Mouse (Mus musculus) G1E (cell line): ENCODE data around the gene Mocs1. TPM values are rescaled to one million over a fixed set of nuclear protein-coding genes. Genes with fewer than 3 reads are reported as not detected.

Experiments used
- ATAC-seq: 2 replicates; pipeline ENCODE4 v1.8.0; 2016; ENCODE audit warnings: mild to moderate bottlenecking; ENCODE audit not compliant: insufficient number of reproducible peaks, poor library complexity, low FRiP score, severe bottlenecking; ENCODE audit errors: extremely low read depth
- DNase-seq: peaks from one replicate; pipeline ENCODE4 v3.0.0; 2012; ENCODE audit warnings: low spot score
- H3K27me3 ChIP-seq: 2 replicates; pipeline ENCODE4 v1.6.1; 2012; ENCODE audit warnings: mild to moderate bottlenecking, low read length, inconsistent platforms; ENCODE audit not compliant: insufficient read depth
- H3K36me3 ChIP-seq: replicated peaks from 2 replicates; pipeline ENCODE3; 2012; ENCODE audit warnings: mild to moderate bottlenecking, inconsistent platforms
- H3K4me1 ChIP-seq: 2 replicates; pipeline ENCODE4 v1.6.1; 2012; ENCODE audit warnings: low read depth, low read length, inconsistent platforms, mixed read lengths; ENCODE audit not compliant: insufficient read depth
- H3K4me3 ChIP-seq: 2 replicates; pipeline ENCODE4 v1.5.1; 2012; ENCODE audit warnings: low read depth, mild to moderate bottlenecking, inconsistent platforms, low read length, moderate library complexity, mixed read lengths
- H3K9me3 ChIP-seq: replicated peaks from 2 replicates; pipeline ENCODE4 v1.6.1; 2012; ENCODE audit warnings: inconsistent platforms
- CTCF ChIP-seq: IDR thresholded peaks from 2 replicates; pipeline ENCODE4 v1.5.1; 2012; ENCODE audit warnings: low read depth, low read length, inconsistent platforms, mixed read lengths
- GATA1 ChIP-seq: IDR thresholded peaks from 2 replicates; pipeline ENCODE4 v1.6.1; 2012; ENCODE audit warnings: borderline replicate concordance, low read length, inconsistent platforms, mixed read lengths
- GATA2 ChIP-seq: IDR thresholded peaks from 2 replicates; pipeline ENCODE4 v1.6.1; 2012; ENCODE audit warnings: low read depth, low read length, inconsistent platforms, borderline replicate concordance
- POLR2AphosphoS5 ChIP-seq: IDR thresholded peaks from 2 replicates; pipeline ENCODE4 v1.6.1; 2012; ENCODE audit warnings: low read depth, low read length, inconsistent platforms; ENCODE audit not compliant: insufficient replicate concordance
- TAL1 ChIP-seq: conservative IDR thresholded peaks from 2 replicates; pipeline ENCODE4 v1.6.1; 2012; ENCODE audit warnings: low read depth, low read length, inconsistent platforms, mixed read lengths
- polyA plus RNA-seq: library from polyadenylated mRNA; stranded (reverse); fragments of >175 nt; gene quantifications from 2 replicates; pipeline ENCODE4 v1.2.3, GENCODE M21; 2012
- total RNA-seq, 2 experiments: library from RNA; stranded (forward) in 1 of 2; stranded (reverse) in 1 of 2; fragments of 200-1000 nt in 1 of 2; fragments of >200 nt in 1 of 2; fragmentation: Nextera tagmentation in 1 of 2; gene quantifications; 2 replicates each; pipeline ENCODE4 v1.2.3; 2014 to 2017

The Mocs1 gene
- total and polyA plus RNA-seq, 3 experiments = 30.2 to 85.5 (median 37.0) TPM

DNA sequence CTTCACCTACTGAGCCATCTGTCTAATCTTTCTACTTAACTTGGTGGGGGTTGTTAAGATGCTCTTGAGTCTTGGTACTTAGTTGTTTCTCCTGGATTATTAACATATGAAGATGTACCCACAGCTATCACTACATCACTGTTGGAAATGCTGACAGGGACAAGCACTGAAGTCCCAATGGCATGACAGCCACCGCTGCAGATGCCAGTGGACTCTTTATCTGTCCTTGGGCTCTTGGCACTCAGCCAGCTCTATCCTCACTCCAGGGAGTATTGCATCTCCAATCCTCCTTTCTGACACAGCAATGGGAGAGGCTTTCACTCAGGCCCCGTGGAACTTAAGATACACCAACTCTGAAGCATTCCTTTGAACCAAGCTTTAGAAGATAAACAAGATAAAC lies 72.1 kb downstream of the Mocs1 start:
- no peaks in the 10 kb centered on the region for H3K4me1 ChIP-seq
- no peaks in the 10 kb centered on the region for H3K36me3 ChIP-seq
- no peak for TF ChIP-seq TAL1
- no peak for TF ChIP-seq GATA1
- TF ChIP-seq GATA2 = no peak
- TF ChIP-seq CTCF = no peak
- no peak for TF ChIP-seq POLR2AphosphoS5
- ATAC-seq = no peak
- H3K27me3 ChIP-seq = no peaks in the 10 kb centered on the region
- peaks cover 19% of the 10 kb centered on the region for H3K9me3 ChIP-seq
- no peak overlapping the region for H3K4me3 ChIP-seq
- no peak for DNase-seq

DNA sequence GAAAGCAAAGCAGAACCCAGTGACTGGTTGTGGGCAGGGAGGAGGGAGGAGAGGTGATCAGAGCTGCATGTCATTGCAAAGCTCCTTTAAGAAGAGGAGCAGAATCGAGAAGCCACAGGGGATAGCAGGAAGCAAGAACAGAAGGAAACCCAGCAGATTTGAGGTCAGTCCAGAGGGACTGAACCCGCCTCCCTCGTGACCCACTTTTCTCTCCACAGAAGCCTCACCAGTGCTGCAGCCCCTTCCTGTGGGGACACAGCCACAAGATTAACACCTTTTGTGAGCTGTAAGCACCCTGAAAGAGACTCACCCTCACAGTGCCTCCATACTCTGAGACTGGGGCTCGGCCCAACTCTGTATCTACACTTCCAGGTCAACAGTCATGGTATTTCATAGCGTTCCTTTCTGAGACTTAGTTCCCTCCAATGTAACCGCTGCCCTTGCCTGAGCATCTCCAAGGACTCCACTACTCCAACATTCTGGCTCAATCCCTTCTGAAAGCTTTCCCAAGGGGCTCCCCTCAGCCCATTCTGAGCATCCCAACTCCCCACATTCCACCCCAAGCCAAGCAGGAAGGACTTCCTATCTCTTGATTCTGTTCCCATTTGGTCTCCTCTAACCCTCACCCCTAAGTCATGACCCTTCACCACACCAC lies 75.2 kb downstream of the Mocs1 start:
- Histone ChIP-seq H3K4me1 (no peaks in the 10 kb centered on the region), H3K36me3 (no peaks in the 10 kb centered on the region), H3K9me3 (peaks cover 37% of the 10 kb centered on the region), H3K27me3 (no peaks in the 10 kb centered on the region), H3K4me3 (no peak overlapping the region)
- DNase-seq (no peak), ATAC-seq (no peak)
- TF ChIP-seq TAL1 = no peak
- TF ChIP-seq CTCF = no peak
- no peak for TF ChIP-seq GATA1
- TF ChIP-seq GATA2 = no peak
- no peak for TF ChIP-seq POLR2AphosphoS5

Other genes starting within 250 kb of the Mocs1 start
- not detected in 2 replicates for gene Daam2, start 136.0 kb downstream of the Mocs1 start, total RNA-seq (2014; fragmentation: Nextera tagmentation)
- gene Daam2, start 136.0 kb downstream of the Mocs1 start, total RNA-seq (2017) = 0.05 and 0.06 TPM in 2 replicates
- not detected in 2 replicates for gene Daam2, start 136.0 kb downstream of the Mocs1 start, polyA plus RNA-seq
- gene Kif6, start 186.8 kb downstream of the Mocs1 start, total RNA-seq (2014; fragmentation: Nextera tagmentation) = not detected in 2 replicates
- gene Kif6, start 186.8 kb downstream of the Mocs1 start, total RNA-seq (2017) = 0.11 and 0.12 TPM in 2 replicates
- gene Kif6, start 186.8 kb downstream of the Mocs1 start, polyA plus RNA-seq = not detected in 2 replicates